Mouse (Mus musculus) midbrain, embryonic 16.5 days (tissue): ENCODE data around the gene Prps1. TPM values are rescaled to one million over a fixed set of nuclear protein-coding genes. Genes with fewer than 3 reads are reported as not detected.

Source experiments
- ATAC-seq: fragments of 200-750 bp; cut with Nextera tagmentation; 2 replicates; pipeline ENCODE4 v1.8.0; 2017; ENCODE audit warnings: moderate TSS enrichment
- H3K27ac ChIP-seq: fragments of 300-500 bp; sonication (generic); 2 replicates; pipeline ENCODE4 v1.5.1; 2014; ENCODE audit warnings: mild to moderate bottlenecking, low read length, mixed read lengths
- H3K27me3 ChIP-seq: fragments of 300-500 bp; sonication (generic); 2 replicates; pipeline ENCODE4 v1.6.1; 2014; ENCODE audit warnings: low read depth, low read length, mixed read lengths; ENCODE audit not compliant: control insufficient read depth, insufficient read depth
- H3K36me3 ChIP-seq: fragments of 300-500 bp; sonication (generic); 2 replicates; pipeline ENCODE4 v1.6.1; 2014; ENCODE audit warnings: mild to moderate bottlenecking, low read length, moderate library complexity, mixed read lengths; ENCODE audit not compliant: control insufficient read depth, insufficient read depth
- H3K4me1 ChIP-seq: fragments of 300-500 bp; sonication (generic); 2 replicates; pipeline ENCODE4 v1.6.1; 2014; ENCODE audit warnings: mild to moderate bottlenecking, low read length, mixed read lengths; ENCODE audit not compliant: control insufficient read depth, insufficient read depth
- H3K4me2 ChIP-seq: fragments of 300-500 bp; sonication (generic); 2 replicates; pipeline ENCODE4 v1.6.1; 2014; ENCODE audit warnings: mild to moderate bottlenecking, low read length, mixed read lengths
- H3K4me3 ChIP-seq: fragments of 300-500 bp; sonication (generic); 2 replicates; pipeline ENCODE4 v1.5.1; 2014; ENCODE audit warnings: low read depth, mild to moderate bottlenecking, low read length, moderate library complexity, mixed read lengths
- H3K9ac ChIP-seq: fragments of 300-500 bp; sonication (generic); 2 replicates; pipeline ENCODE4 v1.6.1; 2014; ENCODE audit warnings: low read depth, low read length, mixed read lengths
- H3K9me3 ChIP-seq: fragments of 300-500 bp; sonication (generic); replicated peaks from 2 replicates; pipeline ENCODE4 v1.6.1; 2014; ENCODE audit warnings: mild to moderate bottlenecking, low read length, mixed read lengths; ENCODE audit not compliant: control insufficient read depth, poor library complexity, severe bottlenecking
- WGBS: fragments of 180-500 bp; shearing (Covaris S2); extraction: QIAGEN DNeasy Blood & Tissue Kit; methylation state at CpG from one replicate; pipeline ENCODE4 v1.1.7; 2014; 5-methylcytosine and 5-hydroxymethylcytosine counted together
- polyA plus RNA-seq: library from polyadenylated mRNA; unstranded; fragments of >200 nt; fragmentation: Nextera tagmentation; extraction: Ambion mirVana; gene quantifications from 2 replicates; pipeline ENCODE4 v1.2.1, GENCODE M21; 2015

Gene Prps1
- polyA plus RNA-seq, 1 experiment from 2014 or later: 94.6 TPM

DNA sequence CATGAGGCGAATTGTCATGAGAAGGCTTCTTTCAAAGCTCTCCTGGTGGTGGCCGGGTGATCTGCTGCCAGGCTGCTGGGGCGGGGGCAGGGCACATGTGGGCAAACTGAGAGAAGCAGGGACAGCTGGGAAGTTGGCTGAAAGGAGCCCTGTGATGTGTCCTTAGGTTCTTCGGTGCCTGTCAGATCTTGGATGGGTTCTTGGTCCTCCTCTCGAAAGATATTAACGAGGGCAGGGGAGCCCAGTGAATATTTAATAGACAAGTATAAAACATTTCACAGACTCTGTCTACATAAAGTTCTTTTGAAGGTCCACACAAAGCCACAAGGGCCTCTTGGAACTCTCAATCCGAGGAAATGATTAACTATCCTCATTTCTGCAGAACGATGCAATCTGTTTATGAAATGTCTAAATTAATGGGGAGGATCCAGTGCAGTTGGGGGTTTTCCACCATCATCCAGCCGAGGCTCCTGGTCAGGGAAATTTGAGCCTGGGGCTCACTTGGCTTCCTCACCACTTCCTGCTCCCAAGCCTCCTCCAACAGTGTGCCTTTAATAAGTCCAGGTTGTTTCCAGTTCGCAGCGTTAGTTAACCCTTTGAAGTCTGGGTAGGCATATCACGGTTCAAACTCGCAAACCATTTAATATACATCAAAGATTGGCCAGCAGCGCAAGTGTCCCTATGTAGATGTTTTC lies 65.8 kb downstream of the Prps1 start:
- Histone ChIP-seq H3K4me1 (no peaks in the 10 kb centered on the region), H3K4me3 (no peak overlapping the region), H3K9me3 (no peaks in the 10 kb centered on the region), H3K4me2 (no peak overlapping the region), H3K9ac (no peak overlapping the region), H3K36me3 (no peaks in the 10 kb centered on the region), H3K27me3 (peaks cover 8% of the 10 kb centered on the region), H3K27ac (no peak overlapping the region)
- no peak for ATAC-seq
- 68% methylated on average over 14 of the region's 14 CpGs for WGBS

DNA sequence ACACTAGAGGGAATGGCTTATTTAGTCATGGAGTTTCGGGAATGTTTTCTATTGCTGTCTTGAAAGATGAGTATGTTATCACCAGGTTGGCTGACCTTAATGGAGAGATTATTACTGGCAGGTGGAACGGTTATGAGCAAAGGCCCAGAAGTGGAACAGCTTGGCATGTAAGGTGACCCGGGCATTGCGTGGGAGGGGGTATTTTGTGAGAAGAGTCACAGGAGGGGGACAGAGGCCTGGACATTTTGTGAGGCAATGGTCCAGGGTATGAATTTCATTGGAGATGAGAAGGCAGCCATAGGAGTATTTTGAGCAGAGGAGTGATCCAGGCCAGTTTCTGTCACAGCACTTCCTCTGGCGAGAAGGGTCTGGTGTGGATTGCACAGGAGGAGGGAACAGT lies 67.8 kb downstream of the Prps1 start:
- Histone ChIP-seq H3K4me3 (no peak overlapping the region), H3K27ac (no peak overlapping the region), H3K9me3 (no peaks in the 10 kb centered on the region), H3K4me2 (no peak overlapping the region), H3K36me3 (no peaks in the 10 kb centered on the region), H3K4me1 (no peaks in the 10 kb centered on the region), H3K9ac (no peak overlapping the region), H3K27me3 (peaks cover 2% of the 10 kb centered on the region)
- ATAC-seq: no peak
- WGBS: 88% methylated on average over 5 of the region's 5 CpGs

Other genes starting within 250 kb of the Prps1 start
- 3.6 and 5.2 TPM in 2 replicates for gene Frmpd3, start 114.3 kb upstream of the Prps1 start, polyA plus RNA-seq
- gene Tsc22d3, start 144.0 kb downstream of the Prps1 start, polyA plus RNA-seq: 127 and 133 TPM in 2 replicates
- 7.3 and 9.2 TPM in 2 replicates for gene Mid2, start 208.0 kb downstream of the Prps1 start, polyA plus RNA-seq